Mouse (Mus musculus): ENCODE data around the gene Hist1h1c.
"Not testable (repeated sequence)": the region's sequence is repeated elsewhere in the genome, so short reads cannot be mapped to it uniquely, and the experiment has no call there.

Gene Hist1h1c

DNA sequence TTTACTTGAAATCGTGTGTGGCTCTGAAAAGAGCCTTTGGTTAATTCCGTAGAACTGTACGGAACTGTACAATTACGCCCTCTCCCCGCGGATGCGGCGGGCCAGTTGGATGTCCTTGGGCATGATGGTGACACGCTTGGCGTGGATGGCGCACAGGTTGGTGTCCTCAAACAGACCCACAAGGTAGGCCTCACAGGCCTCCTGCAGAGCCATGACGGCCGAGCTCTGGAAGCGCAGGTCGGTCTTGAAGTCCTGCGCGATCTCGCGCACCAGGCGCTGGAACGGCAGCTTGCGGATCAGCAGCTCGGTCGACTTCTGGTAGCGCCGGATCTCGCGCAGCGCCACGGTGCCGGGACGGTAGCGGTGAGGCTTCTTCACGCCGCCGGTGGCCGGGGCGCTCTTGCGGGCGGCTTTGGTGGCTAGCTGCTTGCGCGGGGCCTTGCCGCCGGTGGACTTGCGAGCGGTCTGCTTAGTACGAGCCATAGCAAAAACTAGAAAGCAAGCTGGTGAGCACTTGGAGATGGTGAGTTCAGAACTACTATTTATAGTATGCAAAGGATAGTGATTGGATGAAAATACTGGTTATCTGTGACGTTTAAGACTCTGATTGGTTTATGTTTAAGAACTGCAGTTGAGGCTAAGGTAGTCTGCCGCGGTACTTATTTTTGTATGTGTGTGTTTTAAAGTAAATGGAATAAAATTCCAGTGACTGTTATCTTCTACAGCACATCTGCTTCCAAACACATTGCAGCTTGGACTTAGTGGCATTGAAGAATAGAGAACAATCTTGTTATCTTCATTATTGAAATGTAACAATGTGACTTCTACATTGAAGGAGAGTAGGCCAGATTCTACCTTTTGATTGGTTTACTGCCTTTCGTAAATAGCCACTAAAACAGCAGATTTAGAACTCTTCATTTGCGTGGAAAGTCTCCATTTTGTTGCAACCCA is 23.5 kb downstream of the Hist1h1c start, which contains the start of gene Hist1h3a:
Gene Hist1h3a, minus strand, starts transcription at position 516 of the 951 bp plus-strand sequence.
- DNase-seq, result peak; percentile 58 to 70

DNA sequence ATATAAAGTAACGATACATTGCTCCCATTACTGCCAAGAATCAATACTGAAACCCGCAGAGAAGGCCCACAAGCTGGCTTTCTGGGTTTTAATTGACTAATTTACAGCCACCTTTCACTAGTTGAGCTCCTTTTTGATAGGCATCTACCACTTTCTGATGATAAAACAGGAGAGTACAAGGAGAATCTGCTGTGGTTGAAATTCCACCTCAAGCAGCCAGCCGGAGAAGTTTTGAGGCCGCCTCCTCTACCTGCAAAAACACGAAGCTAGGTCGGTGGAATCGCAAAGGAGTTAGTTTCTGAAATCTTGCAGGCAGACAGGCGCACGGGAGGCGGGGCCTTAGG is 24.6 kb downstream of the Hist1h1c start:
- DNase-seq, result no peak

DNA sequence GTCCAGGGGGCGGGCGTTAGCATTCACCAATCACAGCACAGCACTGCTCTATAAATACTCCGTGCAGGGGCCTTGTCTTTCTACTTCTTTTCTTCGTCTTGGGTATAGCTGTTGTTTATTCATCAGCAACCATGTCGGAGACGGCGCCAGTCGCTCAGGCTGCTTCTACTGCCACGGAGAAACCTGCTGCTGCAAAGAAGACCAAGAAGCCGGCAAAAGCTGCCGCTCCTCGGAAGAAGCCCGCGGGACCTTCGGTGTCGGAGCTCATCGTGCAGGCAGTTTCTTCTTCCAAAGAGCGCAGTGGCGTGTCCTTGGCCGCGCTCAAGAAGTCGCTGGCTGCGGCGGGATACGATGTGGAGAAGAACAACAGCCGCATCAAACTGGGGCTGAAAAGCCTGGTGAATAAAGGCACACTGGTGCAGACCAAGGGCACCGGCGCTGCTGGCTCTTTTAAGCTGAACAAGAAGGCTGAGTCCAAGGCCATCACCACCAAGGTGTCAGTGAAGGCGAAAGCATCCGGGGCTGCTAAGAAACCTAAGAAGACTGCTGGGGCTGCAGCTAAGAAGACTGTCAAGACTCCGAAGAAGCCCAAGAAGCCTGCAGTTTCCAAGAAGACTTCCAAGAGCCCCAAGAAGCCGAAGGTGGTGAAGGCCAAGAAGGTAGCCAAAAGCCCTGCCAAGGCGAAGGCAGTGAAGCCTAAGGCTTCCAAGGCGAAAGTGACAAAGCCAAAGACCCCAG is 25.1 kb downstream of the Hist1h1c start, which contains the start of gene Hist1h1a:
Gene Hist1h1a, plus strand, starts transcription at position 81 of the 738 bp plus-strand sequence.
- DNase-seq, result peak; percentile 82 to 84

DNA sequence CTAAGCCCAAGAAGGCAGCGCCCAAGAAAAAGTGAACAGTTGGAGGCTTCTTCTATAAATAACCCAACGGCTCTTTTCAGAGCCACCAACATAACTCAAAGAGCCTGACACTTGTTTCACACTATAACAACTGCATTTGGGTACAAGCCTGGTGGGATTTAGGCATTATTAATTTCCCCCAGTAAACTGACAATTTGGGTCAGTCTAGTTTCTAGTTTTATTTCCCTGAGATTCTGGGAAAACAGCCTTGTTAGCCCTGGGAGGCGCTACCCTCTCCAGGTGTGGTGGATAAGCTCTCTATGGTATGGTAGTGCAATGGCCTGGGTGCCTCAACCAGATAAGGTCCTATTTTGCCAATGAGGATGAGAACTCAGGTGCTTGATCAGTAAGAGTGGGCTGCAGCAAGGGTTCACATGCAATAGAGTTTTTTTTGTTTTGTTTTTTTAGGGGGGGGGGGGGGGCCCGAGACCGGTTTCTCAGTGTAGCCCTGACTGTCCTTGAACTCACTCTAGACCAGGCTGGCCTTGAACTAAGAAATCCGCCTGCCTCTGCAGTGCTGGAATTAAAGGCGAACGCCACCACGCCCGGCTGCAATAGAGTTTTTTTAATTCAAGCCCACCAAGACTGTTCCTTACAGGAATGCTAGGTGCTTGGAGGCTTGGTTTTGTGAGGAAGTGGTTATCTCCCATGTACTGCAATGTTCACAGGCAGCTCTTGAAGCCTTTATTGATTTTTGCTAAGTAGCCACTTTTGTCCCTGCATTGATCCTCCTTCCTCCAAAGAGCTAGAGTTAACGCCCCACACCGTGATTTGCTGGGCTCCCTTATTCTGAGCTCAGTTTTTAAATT is 25.9 kb downstream of the Hist1h1c start:
- DNase-seq, result no peak

DNA sequence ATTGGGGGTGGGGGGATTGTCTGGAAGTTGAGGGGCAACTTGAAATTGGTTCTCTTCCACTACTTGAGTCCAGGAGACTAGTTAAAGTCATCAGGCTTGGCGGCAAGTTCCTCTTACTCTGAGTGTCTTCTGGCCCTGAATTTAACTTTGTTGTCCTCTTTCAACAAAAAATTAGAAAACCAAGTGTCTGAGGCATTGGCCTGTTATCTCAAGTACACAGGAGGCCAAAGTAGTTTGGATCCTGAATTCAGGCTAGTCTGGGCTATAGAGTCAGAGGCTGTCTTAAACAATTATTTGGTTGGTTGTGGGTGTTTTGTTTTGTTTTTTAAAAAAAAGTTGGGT is 26.5 kb downstream of the Hist1h1c start:
- DNase-seq, result no peak

DNA sequence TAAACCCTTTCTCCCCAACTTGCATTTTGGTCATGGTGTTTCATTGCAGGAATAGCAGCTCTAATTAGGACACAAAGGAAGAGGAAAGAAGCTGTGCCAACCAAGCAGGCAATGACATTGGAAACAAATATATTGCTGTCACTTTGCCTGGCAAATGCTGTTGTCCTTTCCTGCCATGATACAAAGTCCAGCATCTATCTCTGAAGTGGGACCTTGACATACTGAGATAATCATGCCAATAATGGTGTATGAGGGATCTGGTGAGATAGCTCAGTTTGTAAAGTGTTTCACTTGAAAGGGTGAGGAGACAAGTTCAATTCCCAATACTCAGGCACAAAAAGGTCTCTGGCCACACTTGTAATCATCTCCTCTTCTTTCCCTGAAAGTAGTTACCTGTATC is 28.2 kb downstream of the Hist1h1c start:
- DNase-seq, result no peak

DNA sequence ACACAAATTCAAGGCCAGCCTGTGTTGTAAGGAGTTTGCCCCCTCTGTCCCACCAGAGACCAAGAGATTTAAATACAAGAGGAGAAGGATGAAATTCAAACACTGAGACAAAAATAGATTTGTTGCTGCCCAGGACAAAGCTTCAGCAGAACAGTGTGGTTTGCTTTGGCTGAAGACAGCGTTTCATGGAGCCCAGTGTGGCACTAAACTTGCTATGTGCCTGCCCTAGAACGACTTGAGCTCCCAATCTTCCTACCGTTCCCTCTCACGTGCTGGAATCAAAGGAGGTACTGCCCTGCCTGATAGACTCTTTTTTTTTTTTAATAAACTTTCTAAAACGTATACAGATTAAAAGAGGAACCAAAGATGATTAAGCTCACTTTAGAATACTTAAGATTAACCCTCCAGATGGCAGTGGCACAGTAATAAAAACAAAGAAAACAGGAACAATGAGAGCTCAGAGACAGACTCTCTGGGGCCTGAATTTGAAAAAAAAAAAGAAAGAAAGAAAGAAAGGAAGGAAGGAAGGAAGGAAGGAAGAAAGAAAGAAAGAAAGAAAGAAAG is 30.3 kb downstream of the Hist1h1c start:
- no peak for DNase-seq

DNA sequence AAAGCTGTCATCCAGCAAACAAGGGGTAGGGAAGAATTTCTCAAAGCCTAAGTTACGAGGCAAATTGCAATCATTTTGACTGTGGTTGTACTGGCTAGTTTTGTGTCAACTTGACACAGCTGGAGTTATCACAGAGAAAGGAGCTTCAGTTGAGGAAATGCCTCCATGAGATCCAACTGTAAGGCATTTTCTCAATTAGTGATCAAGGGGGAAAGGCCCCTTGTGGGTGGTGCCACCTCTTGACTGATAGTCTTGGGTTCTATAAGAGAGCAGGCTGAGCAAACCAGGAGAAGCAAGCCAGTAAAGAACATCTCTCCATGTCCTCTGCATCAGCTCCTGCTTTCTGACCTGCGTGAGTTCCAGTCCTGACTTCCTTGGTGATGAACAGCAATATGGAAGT is 31.0 kb downstream of the Hist1h1c start, which contains the start of gene Trim38:
Gene Trim38, plus strand, starts transcription at position 301 of the 400 bp plus-strand sequence.
- not testable (repeated sequence) for DNase-seq

DNA sequence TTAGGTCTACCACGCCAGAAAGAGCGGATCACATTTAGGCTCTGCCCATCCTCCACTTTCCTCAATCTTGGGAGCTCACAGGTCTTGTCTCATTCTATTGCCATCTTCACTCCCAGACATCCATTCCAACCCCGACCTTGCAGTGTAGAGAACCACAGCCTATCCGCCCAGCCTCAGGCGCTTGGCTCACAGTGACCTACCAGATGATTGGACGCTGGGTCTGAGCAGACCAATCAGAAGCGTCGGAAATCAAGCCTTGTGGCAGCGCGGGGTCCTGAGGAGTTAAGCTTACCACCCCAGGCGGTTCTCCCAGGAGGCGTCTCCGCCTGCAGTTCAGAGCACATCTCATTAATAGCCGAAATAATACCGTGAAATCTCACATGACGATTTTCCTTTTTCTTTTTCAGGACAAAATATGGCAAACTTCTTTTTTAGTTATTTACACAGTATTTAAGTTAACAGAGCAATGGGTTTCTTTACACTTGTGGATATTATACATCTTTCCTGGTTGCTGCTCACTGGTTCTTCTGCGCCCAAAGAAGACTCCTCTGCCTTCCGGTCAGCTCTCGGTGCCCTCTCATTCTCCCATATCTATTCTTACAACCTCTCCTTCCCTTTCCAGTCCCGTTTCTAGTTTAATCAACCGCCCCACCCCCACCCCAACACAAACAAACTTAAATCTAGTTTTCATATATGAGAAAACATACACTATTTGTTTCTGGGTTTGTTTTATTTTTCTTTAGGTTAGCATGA is 34.1 kb downstream of the Hist1h1c start:
- peak; percentile 20 to 28 for DNase-seq

DNA sequence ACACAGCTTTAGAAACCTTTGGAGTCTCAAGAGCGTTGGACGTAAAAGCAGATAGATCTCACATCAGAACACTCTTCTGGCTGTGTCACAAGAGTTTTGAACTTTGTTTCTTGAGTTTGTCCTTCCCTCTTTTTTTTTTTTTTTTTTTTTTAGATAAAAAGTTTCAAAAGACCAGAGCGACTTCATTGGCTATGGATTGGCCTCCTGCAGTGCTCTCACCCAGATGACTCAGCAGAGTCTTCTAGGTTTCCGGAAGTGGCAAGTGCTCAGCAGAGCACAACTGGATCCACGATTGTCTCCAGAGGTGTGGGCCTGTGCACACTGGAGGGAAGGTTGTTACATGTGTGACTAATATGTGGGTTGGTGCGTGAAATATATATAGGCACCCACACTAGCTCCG is 39.7 kb downstream of the Hist1h1c start:
- DNase-seq, result no peak

DNA sequence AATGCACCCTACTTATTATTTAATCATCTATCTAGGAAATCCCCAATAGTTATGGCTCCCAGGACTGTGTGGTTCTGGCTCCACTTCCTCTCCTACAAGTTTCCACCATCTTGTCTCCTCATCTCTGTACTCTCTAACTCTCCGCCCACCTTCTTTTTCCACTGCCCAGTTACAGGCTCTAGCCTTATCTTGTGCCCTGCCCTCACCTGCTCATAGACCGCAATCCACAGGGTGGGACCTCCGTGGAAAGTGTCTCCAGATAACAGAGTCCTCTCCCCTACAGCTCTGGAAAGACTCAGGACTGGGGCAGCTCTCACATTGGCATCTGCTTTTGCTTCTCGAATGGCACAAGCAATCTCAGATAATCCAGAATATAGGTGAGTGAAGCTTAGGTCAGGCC is 40.4 kb downstream of the Hist1h1c start:
- no peak for DNase-seq

All from cerebellum, postnatal 14 days (tissue).